Mouse (Mus musculus): ENCODE results near the gene Olfr418.

- TF ChIP-seq CTCF (IDR thresholded peaks at IDR 0.05; ENCODE audit: insufficient read depth, low read length) (no peak), POLR2A (IDR thresholded peaks at IDR 0.05; ENCODE audit: borderline replicate concordance, extremely low read depth, low read depth, low read length) (no peak)
Measured at GRCm38 (mm10) chr1:173249888-173250287, 15.9 kb upstream of the Olfr418 start.
